Mouse (Mus musculus) stomach, postnatal 0 days (tissue): Measurements from ENCODE around the gene Sdad1. TPM values are rescaled to one million over a fixed set of nuclear protein-coding genes. Genes with fewer than 3 reads are reported as not detected.

Experiments used
- ATAC-seq: fragments of 200-750 bp; cut with Nextera tagmentation; 2 replicates; pipeline ENCODE4 v1.8.0; 2017; ENCODE audit not compliant: low FRiP score, low TSS enrichment
- DNase-seq: peaks from one replicate; pipeline ENCODE4 v3.0.0-alpha.2; 2016; ENCODE audit warnings: low spot score
- H3K27ac ChIP-seq: fragments of 300-500 bp; sonication (generic); replicated peaks from 2 replicates; pipeline ENCODE4 v1.5.1; 2014; ENCODE audit warnings: mild to moderate bottlenecking, control low read depth
- H3K27me3 ChIP-seq: fragments of 300-500 bp; sonication (generic); 2 replicates; pipeline ENCODE4 v1.6.1; 2014; ENCODE audit warnings: low read length; ENCODE audit not compliant: control insufficient read depth, insufficient read depth
- H3K36me3 ChIP-seq: fragments of 300-500 bp; sonication (generic); 2 replicates; pipeline ENCODE4 v1.6.1; 2014; ENCODE audit warnings: low read length, mixed read lengths; ENCODE audit not compliant: control insufficient read depth, insufficient read depth
- H3K4me1 ChIP-seq: fragments of 300-500 bp; sonication (generic); replicated peaks from 2 replicates; pipeline ENCODE4 v1.6.1; 2014; ENCODE audit warnings: antibody characterized with exemption; ENCODE audit not compliant: control insufficient read depth, insufficient read depth
- H3K4me2 ChIP-seq: fragments of 300-500 bp; sonication (generic); replicated peaks from 2 replicates; pipeline ENCODE4 v1.6.1; 2014; ENCODE audit warnings: low read depth, mild to moderate bottlenecking, control low read depth, moderate library complexity
- H3K4me3 ChIP-seq: fragments of 300-500 bp; sonication (generic); 2 replicates; pipeline ENCODE4 v1.5.1; 2014; ENCODE audit warnings: low read depth, low read length, control low read depth
- H3K9ac ChIP-seq: fragments of 300-500 bp; sonication (generic); 2 replicates; pipeline ENCODE4 v1.6.1; 2014; ENCODE audit warnings: mild to moderate bottlenecking, low read length, control low read depth, mixed read lengths
- H3K9me3 ChIP-seq: fragments of 300-500 bp; sonication (generic); 2 replicates; pipeline ENCODE4 v1.6.1; 2016; ENCODE audit warnings: low read length; ENCODE audit not compliant: control insufficient read depth
- CTCF ChIP-seq: IDR thresholded peaks from 2 replicates; pipeline ENCODE4 v1.5.1; 2016; ENCODE audit warnings: antibody characterized with exemption, low read depth, mild to moderate bottlenecking, moderate library complexity
- EP300 ChIP-seq: optimal IDR thresholded peaks from 2 replicates; pipeline ENCODE3; 2016; ENCODE audit warnings: antibody characterized with exemption
- WGBS: fragments of 180-500 bp; shearing (Covaris S2); extraction: QIAGEN DNeasy Blood & Tissue Kit; methylation state at CpG from one replicate; pipeline ENCODE4 v1.1.7; 2014; 5-methylcytosine and 5-hydroxymethylcytosine counted together
- polyA plus RNA-seq: library from polyadenylated mRNA; unstranded; fragments of >200 nt; fragmentation: Nextera tagmentation; extraction: Ambion mirVana; gene quantifications from 2 replicates; pipeline ENCODE4 v1.2.1, GENCODE M21; 2015

Gene Sdad1
- polyA plus RNA-seq, 1 experiment from 2014 or later: 17.9 TPM

- Histone ChIP-seq H3K27ac (no peak within 1 kb of the TSS), H3K9ac (no peak within 1 kb of the TSS), H3K4me2 (no peak within 1 kb of the TSS), H3K36me3 (no peaks in the 10 kb centered on the region), H3K9me3 (no peaks in the 10 kb centered on the region), H3K4me3 (no peak within 1 kb of the TSS), H3K4me1 (no peaks in the 10 kb centered on the region), H3K27me3 (no peaks in the 10 kb centered on the region)
- ATAC-seq (no peak), DNase-seq (no peak)
- WGBS: 35% methylated on average over 6 of the region's 6 CpGs
- TF ChIP-seq CTCF (no peak), EP300 (no peak)
These were observed 54.1 kb downstream of the Sdad1 start, which contains the start of gene Ppef2 for GRCm38 (mm10) chr5:92256218-92256617. Ppef2 (minus strand) TSS chr5:92256278.

- DNase-seq (no peak), ATAC-seq (peak; percentile 73)
- no peak overlapping the region for H3K4me3 ChIP-seq
- TF ChIP-seq CTCF (no peak), EP300 (no peak)
- H3K9me3 ChIP-seq: no peaks in the 10 kb centered on the region
- no peak overlapping the region for H3K27ac ChIP-seq
- H3K9ac ChIP-seq: no peak overlapping the region
- 51% methylated on average over 6 of the region's 6 CpGs for WGBS
- H3K27me3 ChIP-seq: no peaks in the 10 kb centered on the region
- H3K4me1 ChIP-seq: no peaks in the 10 kb centered on the region
- no peak overlapping the region for H3K4me2 ChIP-seq
- no peaks in the 10 kb centered on the region for H3K36me3 ChIP-seq
These were observed 55.8 kb downstream of the Sdad1 start for GRCm38 (mm10) chr5:92254476-92254875.

DNA sequence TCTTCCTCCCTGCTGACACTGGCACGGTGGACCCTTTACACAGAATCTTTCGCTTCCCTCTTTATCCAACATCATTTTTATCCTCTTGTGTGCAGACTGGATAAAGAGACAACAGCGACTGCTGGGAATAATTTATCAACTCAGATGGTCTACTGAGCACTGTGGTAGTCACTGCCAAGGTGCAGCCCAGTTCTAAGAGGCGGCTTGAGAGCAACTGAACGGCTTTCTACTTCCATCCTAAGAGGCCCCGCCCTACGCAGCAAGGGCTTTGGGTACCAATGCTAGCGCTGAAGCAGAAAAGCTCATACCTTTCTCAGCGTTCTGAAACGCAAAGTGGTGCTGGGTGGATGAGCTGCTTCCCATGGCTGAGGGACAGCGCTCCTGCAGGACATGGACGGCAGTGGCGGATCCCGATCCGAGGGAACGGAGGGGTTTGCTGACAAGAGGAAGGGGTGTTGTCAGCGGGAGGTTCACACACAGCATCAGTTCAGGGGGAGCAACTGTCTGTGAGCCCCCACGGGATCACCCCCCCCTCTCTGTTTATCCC is 57.4 kb downstream of the Sdad1 start:
- H3K4me1 ChIP-seq: no peaks in the 10 kb centered on the region
- ATAC-seq (no peak; the same call in 1 of the 2 replicates), DNase-seq (peak; percentile 23)
- no peak overlapping the region for H3K4me3 ChIP-seq
- H3K27me3 ChIP-seq: no peaks in the 10 kb centered on the region
- H3K4me2 ChIP-seq: no peak overlapping the region
- H3K9me3 ChIP-seq: no peaks in the 10 kb centered on the region
- WGBS: 20% methylated on average over 18 of the region's 18 CpGs
- no peak overlapping the region for H3K9ac ChIP-seq
- TF ChIP-seq EP300 (no peak), CTCF (peak; percentile 69)
- no peaks in the 10 kb centered on the region for H3K36me3 ChIP-seq
- no peak overlapping the region for H3K27ac ChIP-seq

DNA sequence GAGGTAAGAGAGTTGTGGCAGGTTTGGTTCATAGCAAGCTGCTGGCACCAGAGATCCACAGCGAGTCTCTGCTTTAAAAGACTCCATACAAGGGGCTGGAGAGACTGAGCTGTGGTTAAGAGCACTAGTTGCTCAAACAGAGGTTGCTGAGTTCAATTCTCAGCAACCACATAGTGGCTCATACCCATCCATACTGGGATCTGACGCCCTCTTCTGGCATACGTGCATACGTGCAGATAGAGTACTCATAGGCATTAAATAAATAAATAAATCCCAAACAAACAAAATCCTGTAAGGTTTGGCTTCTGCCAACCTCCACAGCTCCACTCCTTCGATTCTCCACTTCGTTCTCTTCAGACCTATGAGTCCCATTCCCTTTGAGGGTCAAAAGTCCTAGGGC is 58.2 kb downstream of the Sdad1 start:
- Histone ChIP-seq H3K36me3 (no peaks in the 10 kb centered on the region), H3K4me1 (no peaks in the 10 kb centered on the region), H3K27ac (no peak overlapping the region), H3K9ac (no peak overlapping the region), H3K9me3 (no peaks in the 10 kb centered on the region), H3K27me3 (no peaks in the 10 kb centered on the region), H3K4me2 (no peak overlapping the region), H3K4me3 (no peak overlapping the region)
- TF ChIP-seq EP300 (no peak), CTCF (no peak)
- DNase-seq: no peak
- WGBS: 89% methylated on average over 6 of the region's 6 CpGs
- ATAC-seq: no peak

DNA sequence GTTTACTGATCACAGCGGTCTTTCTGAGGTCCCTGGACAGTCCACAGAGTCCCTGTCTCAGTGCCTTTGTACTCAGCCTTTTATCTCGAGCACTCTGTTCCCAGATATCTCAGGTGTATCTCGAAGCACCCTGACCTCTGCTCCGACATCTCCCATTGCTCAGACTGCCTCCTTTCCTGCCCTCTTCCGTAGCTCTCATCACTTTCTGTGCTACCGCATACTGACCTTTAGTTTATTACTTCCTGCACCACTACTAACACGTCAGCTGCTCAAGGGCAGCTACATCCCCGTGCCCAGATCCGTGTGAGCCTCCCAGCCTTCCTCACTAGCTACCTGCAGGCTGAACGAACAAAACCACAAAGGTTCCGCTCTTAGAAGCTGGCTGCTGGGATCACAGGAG is 61.7 kb downstream of the Sdad1 start:
- DNase-seq: no peak
- H3K4me3 ChIP-seq: no peak overlapping the region
- 78% methylated on average over 11 of the region's 11 CpGs for WGBS
- no peak for TF ChIP-seq EP300
- no peak for TF ChIP-seq CTCF
- H3K9ac ChIP-seq: no peak overlapping the region
- no peaks in the 10 kb centered on the region for H3K9me3 ChIP-seq
- H3K36me3 ChIP-seq: no peaks in the 10 kb centered on the region
- no peak overlapping the region for H3K27ac ChIP-seq
- H3K4me2 ChIP-seq: no peak overlapping the region
- H3K4me1 ChIP-seq: no peaks in the 10 kb centered on the region
- no peaks in the 10 kb centered on the region for H3K27me3 ChIP-seq
- no peak for ATAC-seq

DNA sequence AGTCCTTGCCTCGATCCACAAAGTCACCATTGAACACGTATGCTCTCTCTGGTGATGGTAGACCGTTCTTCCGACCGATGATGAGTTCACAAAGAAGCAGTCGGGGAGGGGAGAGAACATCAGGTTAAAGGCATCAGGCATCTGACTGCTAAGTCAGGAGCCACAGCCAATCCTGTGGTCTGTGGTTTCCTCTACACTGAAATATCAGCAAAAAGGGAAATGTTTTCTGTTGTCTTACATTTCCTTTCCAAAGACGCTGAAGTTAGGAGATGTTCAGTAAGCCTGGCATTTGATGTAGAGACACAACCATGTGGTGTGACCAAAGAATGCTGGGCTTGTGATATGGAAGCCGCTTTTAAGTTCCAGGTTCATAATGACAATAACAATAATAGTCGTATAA is 64.8 kb downstream of the Sdad1 start:
- Histone ChIP-seq H3K27me3 (no peaks in the 10 kb centered on the region), H3K4me3 (no peak overlapping the region), H3K9me3 (no peaks in the 10 kb centered on the region), H3K4me1 (no peaks in the 10 kb centered on the region), H3K36me3 (no peaks in the 10 kb centered on the region), H3K4me2 (no peak overlapping the region), H3K27ac (no peak overlapping the region), H3K9ac (no peak overlapping the region)
- WGBS: 88% methylated on average over 9 of the region's 9 CpGs
- no peak for TF ChIP-seq EP300
- no peak for TF ChIP-seq CTCF
- ATAC-seq: no peak
- DNase-seq: no peak
